Mouse (Mus musculus) heart, postnatal 25 days (tissue): ENCODE measurements around the gene Cma1. TPM values are rescaled to one million over a fixed set of nuclear protein-coding genes. Genes with fewer than 3 reads are reported as not detected.
"Not testable (repeated sequence)": the region's sequence is repeated elsewhere in the genome, so short reads cannot be mapped to it uniquely, and the experiment has no call there.

ENCODE experiments used
- DNase-seq: peaks from one replicate; pipeline ENCODE4 v3.0.0; 2022; ENCODE audit warnings: low spot score
- intact Hi-C: fragments of 180-260 bp; cut with DNase I; formaldehyde crosslinking; loops from one replicate; pipeline ENCODE4 v1.15.1; 2025
- total RNA-seq, 2 experiments: library from RNA; stranded (reverse); gene quantifications; 2 replicates each; pipeline ENCODE4 v1.2.3; 2021

Cma1 gene
- total RNA-seq: 1 to 10 TPM; 1.0 to 2.5 TPM

GRCm38 (mm10) chr14:55944575-55944974, at the start of gene Cma1:
Gene Cma1 (minus strand): TSS chr14:55944675.
- no peak for DNase-seq
- intact Hi-C loops: no loop called here

- DNase-seq, intact Hi-C loops: not testable (repeated sequence)
Observed at GRCm38 (mm10) chr14:55987464-55987863, 43.0 kb upstream of the Cma1 start.

- intact Hi-C loops: not testable (repeated sequence)
Observed at GRCm38 (mm10) chr14:55963900-55964299, 19.4 kb upstream of the Cma1 start.

GRCm38 (mm10) chr14:55963263-55963662, 18.8 kb upstream of the Cma1 start:
- no peak for DNase-seq
- intact Hi-C loops: no loop called here

More at GRCm38 (mm10) chr14:55963900-55964299, 19.4 kb upstream of the Cma1 start:
- DNase-seq: not testable (repeated sequence)

DNA sequence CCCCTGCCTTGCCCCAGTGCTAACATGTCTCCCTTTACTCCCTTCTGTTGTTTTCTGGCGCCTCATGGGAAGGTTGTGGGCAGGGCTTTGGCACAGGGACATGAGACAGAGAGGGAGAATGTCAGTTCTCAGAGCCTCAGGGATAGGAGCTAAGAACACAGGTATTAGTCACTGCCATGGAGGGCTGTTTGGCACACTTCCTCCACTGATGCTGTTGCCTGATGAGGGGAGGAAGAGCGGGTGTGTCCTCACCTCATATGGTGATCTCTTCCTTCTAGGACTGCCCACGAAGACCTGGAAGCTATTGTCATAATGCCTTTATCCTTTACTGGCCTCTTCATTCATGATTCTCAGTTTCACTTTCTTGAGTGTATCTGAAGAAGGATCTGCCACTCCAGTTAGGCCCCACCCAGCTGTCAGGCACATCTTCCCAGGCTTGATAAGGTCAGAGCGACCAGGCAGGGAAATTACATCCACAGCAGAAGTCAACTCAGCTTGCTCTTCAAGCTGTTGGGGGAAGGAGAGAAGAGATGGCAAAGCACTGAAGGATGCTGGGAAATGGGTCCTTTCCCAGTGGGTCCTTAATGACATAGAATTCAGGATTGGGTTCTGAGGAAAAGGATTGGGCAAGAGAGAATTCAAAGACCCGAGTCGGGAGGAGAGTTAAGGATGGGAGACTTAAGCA, 6.0 kb upstream of the Cma1 start, which contains the start of gene Cma2:
Gene Cma2 (plus strand): TSS at position 635 of the 685 bp plus-strand sequence.
- DNase-seq: no peak
- intact Hi-C loops: no loop called here

- no peak for DNase-seq
- intact Hi-C loops: no loop called here
Observed at GRCm38 (mm10) chr14:55946269-55946969, 1.9 kb upstream of the Cma1 start.

DNA sequence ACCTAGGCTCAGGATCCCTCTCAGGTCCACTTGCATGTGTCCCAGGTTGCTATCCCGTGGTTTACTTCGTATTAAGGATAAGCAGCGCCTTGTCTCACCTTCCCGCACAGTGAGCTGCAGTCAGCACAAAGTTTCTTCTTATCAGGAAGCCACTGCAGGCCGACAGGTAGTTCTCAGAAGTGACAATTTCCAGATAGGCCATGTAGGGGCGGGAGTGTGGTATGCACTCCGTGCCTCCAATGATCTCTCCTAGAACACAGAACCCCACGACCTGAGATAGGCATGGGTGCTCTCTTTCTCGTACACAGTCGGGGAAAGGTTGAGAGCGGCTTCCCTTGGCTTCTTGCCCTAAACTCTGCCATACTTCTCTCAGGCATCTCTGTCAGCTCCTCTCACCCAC, 874 bp downstream of the Cma1 start:
- no peak for DNase-seq
- intact Hi-C loops: no loop called here

- intact Hi-C loops: no loop called here
Observed at GRCm38 (mm10) chr14:55940070-55940800, 4.2 kb downstream of the Cma1 start.

DNA sequence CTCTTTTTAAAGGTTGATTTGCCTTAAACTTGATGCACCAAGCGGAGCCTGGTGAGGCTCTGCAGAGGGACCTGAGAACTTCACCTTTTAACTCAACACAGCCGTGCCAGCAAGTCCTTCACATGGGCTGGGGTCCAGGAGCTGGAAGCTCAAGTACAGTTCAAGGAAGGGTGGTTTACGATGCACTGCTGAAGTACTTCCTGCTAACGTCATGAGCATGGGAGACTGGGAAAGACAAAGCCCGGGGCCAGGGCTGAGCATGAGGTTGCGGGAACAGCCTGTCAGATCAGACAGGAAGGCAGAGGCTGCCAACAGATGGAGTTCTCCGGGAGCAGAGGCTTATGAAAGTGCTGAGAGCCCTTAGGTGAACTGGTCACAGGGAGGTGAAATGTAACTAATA, 10.9 kb downstream of the Cma1 start:
- intact Hi-C loops: no loop called here
- DNase-seq: peak; percentile 36

More at GRCm38 (mm10) chr14:55940070-55940800, 4.2 kb downstream of the Cma1 start:
- no peak for DNase-seq

DNA sequence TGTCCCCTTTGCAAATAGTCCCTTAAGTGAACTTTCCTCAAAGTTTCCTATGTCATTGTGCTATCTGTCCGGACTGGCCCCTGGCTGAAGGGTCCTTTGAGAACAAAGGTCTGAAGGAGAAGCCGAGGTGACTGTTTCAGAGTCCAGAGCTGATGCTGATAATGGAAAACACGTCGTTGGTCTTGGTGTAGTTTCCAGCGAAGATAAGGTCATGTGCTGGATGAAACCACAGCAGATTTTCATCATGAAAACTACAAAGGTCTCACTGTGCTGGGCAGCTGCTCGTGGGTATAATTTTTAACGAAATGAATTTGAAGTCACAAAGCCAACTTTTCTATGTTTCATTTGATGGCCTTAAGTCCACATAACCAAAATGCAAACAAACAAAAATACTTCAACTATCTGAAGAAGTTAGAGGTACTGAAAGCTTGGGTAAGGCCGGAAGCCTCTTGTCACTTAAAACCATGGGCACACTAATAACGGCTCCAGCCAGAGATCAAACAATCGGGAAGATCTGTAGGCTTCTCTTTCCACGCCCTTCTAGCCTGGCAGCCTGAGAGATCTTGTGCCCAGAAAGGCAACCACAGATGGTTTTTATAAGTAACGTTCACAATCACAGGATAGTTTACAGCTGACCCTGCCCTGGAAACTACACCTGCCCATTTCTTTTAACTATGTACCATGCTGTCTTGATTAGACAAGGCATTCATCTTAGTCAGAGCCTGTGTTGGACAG, 15.0 kb downstream of the Cma1 start:
- DNase-seq: no peak
- intact Hi-C loops: no loop called here

- intact Hi-C loops: no loop called here
- DNase-seq: no peak
Observed at GRCm38 (mm10) chr14:55926847-55927246, 17.6 kb downstream of the Cma1 start.

GRCm38 (mm10) chr14:55922475-55923232, 21.8 kb downstream of the Cma1 start:
- no peak for DNase-seq
- intact Hi-C loops: loop anchor here (2.0 kb wide), 1 partner anchor 100 kb away; the partner anchor contains the start of gene Nfatc4

DNA sequence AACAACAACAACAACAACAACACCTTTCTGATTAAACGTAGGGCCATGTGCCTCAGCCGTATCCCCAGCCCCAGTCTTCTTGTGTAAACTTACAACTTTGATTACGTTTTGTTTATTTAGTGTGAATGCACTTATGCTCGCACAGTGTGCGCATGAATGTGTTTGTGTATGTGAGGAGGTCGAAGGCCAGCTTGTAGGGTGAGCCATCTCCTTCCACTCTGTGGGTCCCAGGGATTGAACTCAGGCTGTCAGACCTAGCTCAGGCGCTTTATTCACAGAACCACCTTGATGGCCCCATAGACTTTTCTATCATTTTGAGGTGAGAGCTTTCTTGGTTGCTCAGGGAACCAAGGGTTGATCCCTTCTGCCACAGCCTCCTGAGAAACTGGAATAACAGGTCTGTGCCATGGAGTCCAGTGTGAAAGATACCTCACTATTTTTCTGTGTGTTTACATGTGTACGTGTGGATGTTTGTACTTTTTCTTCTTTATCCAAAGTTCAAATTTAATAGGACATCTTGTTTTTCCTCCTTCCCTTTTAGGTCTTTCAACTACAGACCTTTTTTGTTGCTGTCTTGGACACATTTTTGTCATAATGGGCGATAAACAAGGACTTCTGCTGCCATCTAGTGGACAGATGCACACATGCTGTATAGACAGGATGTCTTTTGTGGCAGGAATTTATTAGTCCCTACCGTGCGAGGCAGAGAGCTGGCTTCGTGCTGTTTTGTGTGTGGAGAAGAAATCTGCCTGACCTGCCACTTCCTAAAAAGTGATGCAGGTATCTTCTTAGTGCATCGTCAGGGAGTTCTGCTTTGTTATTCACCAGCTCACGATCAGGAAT, 26.0 kb downstream of the Cma1 start:
- DNase-seq: peak; percentile 20
- intact Hi-C loops: loop anchor here (1.0 to 5.0 kb wide), 2 partner anchors 44 to 141 kb away; no protein-coding TSS in a partner anchor

DNA sequence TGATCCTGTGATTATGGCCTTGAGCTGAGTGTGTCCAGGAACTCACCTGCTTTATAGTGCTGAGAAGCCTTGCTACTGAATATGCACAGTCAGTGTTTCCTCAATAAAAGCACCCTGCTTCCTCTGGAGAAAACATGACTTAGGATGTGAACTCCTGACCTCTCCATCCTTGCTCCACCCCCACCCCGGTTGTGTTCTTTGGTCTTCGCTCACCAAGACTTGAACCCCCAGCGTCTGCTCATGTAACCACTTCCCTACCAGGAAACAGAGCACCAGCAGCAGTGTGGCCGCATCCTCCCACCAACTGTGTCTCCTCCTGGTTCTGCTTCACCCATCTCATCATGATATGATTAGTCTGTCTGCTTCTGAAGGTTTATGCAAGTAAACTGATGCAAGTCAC, 31.1 kb downstream of the Cma1 start:
- no peak for DNase-seq
- intact Hi-C loops: no loop called here

DNA sequence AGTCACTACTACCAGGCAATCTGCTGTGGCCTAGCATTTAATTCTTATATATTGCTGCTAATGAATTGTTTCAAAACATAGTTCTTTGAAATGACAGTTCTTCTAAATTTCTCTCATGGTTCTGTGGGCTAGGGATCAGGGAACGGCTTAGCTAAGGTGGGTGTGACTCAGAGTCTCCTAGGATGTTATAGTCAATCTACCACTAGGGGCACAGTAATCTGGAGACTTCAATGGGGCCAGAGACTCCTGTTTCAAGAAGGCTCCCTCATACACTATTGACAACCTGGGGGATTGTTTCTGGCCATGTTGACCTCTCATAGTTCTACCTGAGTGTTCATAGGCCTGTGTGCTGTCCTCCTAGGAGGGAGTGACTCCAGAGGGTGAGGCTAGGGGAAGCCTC, 39.0 kb downstream of the Cma1 start:
- DNase-seq: no peak
- intact Hi-C loops: no loop called here

DNA sequence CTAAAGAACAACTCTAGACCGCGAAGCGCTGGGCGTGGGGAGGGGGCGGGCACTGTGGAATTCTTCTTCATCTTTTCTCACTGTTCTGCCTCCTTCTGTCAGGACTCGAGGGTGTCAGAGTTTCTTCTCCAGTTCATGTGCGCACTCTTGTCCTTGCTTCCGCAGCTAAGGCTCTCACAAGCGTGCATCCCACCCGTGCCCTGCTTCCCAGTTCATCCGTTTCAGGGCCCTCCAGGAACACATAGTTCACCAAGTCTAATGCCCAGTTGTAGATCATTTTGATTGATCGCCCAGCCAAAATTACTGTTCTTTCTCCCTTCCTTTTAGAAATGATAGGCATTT, 44.1 kb downstream of the Cma1 start:
- intact Hi-C loops: no loop called here
- no peak for DNase-seq

- peak; percentile 71 for DNase-seq
- intact Hi-C loops: no loop called here
Observed at GRCm38 (mm10) chr14:55899701-55900413, 44.6 kb downstream of the Cma1 start, which contains the start of gene Sdr39u1. Gene Sdr39u1 (minus strand): TSS chr14:55900293.

GRCm38 (mm10) chr14:55898947-55899346, 45.5 kb downstream of the Cma1 start:
- intact Hi-C loops: no loop called here

More at GRCm38 (mm10) chr14:55898947-55899346, 45.5 kb downstream of the Cma1 start:
- DNase-seq: no peak
